ENCODE assay signal across 8 mouse cellular contexts in genomic region chr5:142401641-142402625, GRCm38 (mm10). TPM values are rescaled to one million over a fixed set of nuclear protein-coding genes. Genes with fewer than 3 reads are reported as not detected.
A peak's percentile ranks its signal among the peaks of the same experiment; 100 is the strongest.
DNase-seq lines count a peak whose midpoint lies in the region; ATAC-seq and TF ChIP-seq lines count a peak whose summit lies in the region.

No protein-coding gene starts in this region.

- peaks cover 30% of the 10 kb centered on the region for H3K79me3 ChIP-seq in C2C12 (ENCODE audit: low read depth)

- H3K4me2 ChIP-seq in heart, embryonic 11.5 days = peak overlapping the region; percentile 90
- H3K4me2 ChIP-seq in limb, embryonic 15.5 days = peak overlapping the region; percentile 79
- peak overlapping the region; percentile 70 for H3K4me2 ChIP-seq in myocyte (ENCODE audit: low read depth)

- no peaks in the 10 kb centered on the region for H3K9me3 ChIP-seq in heart, embryonic 11.5 days (replicated peaks; ENCODE audit: control insufficient read depth, low read length)
- no peaks in the 10 kb centered on the region for H3K9me3 ChIP-seq in limb, embryonic 15.5 days

- peak overlapping the region; percentile 74 for H3K27ac ChIP-seq in cerebellum, adult 2 months (ENCODE audit: insufficient read depth, low read length)
- peak overlapping the region; percentile 91 for H3K27ac ChIP-seq in heart, embryonic 11.5 days (ENCODE audit: low read depth, low read length)
- peak overlapping the region; percentile 90 for H3K27ac ChIP-seq in limb, embryonic 15.5 days

- peak; percentile 37; the same call in 1 of the 2 replicates for ATAC-seq in heart, embryonic 11.5 days (replicated peaks; ENCODE audit: insufficient number of reproducible peaks, low FRiP score, low TSS enrichment)
- ATAC-seq in limb, embryonic 15.5 days (ENCODE audit: insufficient number of reproducible peaks, low FRiP score, low TSS enrichment, low read depth) = peak; percentile 22; the same call in 1 of the 2 replicates

- H3K4me1 ChIP-seq in cerebellum, adult 2 months (ENCODE audit: control insufficient read depth, insufficient read depth, low read length) = peaks cover 21% of the 10 kb centered on the region
- H3K4me1 ChIP-seq in heart, embryonic 11.5 days (ENCODE audit: control insufficient read depth, insufficient read depth, low read length) = peaks cover 27% of the 10 kb centered on the region
- H3K4me1 ChIP-seq in limb, embryonic 15.5 days = peaks cover 47% of the 10 kb centered on the region

- H3K36me3 ChIP-seq in C2C12 (ENCODE audit: control insufficient read depth, insufficient read depth) (peaks cover 3% of the 10 kb centered on the region), myocyte (ENCODE audit: control insufficient read depth, insufficient read depth) (peaks cover 4% of the 10 kb centered on the region)
- H3K36me3 ChIP-seq in heart, embryonic 11.5 days (ENCODE audit: control insufficient read depth, insufficient read depth, low read length) = no peaks in the 10 kb centered on the region
- H3K36me3 ChIP-seq in limb, embryonic 15.5 days = peaks cover 9% of the 10 kb centered on the region; the same call in 1 of the 2 replicates

- peak overlapping the region; percentile 94 for H3K9ac ChIP-seq in heart, embryonic 11.5 days (ENCODE audit: low read depth, low read length)
- H3K9ac ChIP-seq in limb, embryonic 15.5 days = peak overlapping the region; percentile 100

- peak overlapping the region; percentile 74 for H3K4me3 ChIP-seq in cerebellum, adult 2 months (replicated peaks; ENCODE audit: insufficient read depth, low read depth, low read length)
- H3K4me3 ChIP-seq in C2C12 (ENCODE audit: insufficient read depth, poor library complexity, severe bottlenecking) (peak overlapping the region; percentile 69), myocyte (peak overlapping the region; percentile 77)
- H3K4me3 ChIP-seq in heart, embryonic 11.5 days (ENCODE audit: low read depth, low read length) = peak overlapping the region; percentile 98
- peak overlapping the region; percentile 99 for H3K4me3 ChIP-seq in limb, embryonic 15.5 days

- H3K79me2 ChIP-seq in C2C12 (ENCODE audit: control insufficient read depth, insufficient read depth) (peaks cover 55% of the 10 kb centered on the region), myocyte (ENCODE audit: control insufficient read depth, insufficient read depth) (peaks cover 37% of the 10 kb centered on the region)

- TF ChIP-seq POLR2A in cerebellum, adult 2 months (IDR thresholded peaks at IDR 0.05; ENCODE audit: borderline replicate concordance, insufficient read depth, low read length) = no peak
- no peak for TF ChIP-seq POLR2A in myocyte (IDR thresholded peaks at IDR 0.05; ENCODE audit: insufficient read length, low read depth)

- no peaks in the 10 kb centered on the region for H3K27me3 ChIP-seq in cerebellum, adult 2 months (ENCODE audit: control insufficient read depth, insufficient read depth, low read length)
- H3K27me3 ChIP-seq in C2C12 (ENCODE audit: control insufficient read depth, insufficient read depth, insufficient read length) (no peaks in the 10 kb centered on the region), myocyte (ENCODE audit: control insufficient read depth, insufficient read depth, insufficient read length) (no peaks in the 10 kb centered on the region)
- H3K27me3 ChIP-seq in heart, embryonic 11.5 days (ENCODE audit: control insufficient read depth, insufficient read depth, low read length) = no peaks in the 10 kb centered on the region
- H3K27me3 ChIP-seq in limb, embryonic 15.5 days = no peaks in the 10 kb centered on the region

- DNase-seq in cerebellum, adult 2 months = peak in 1 of 2 experiments; percentile 51
- no peak for DNase-seq in cerebellum, postnatal 25 days
- peak; percentile 33 for DNase-seq in c-Kit-positive CD71-positive TER-119-positive erythroid progenitor cells, embryonic 14.5 days (ENCODE audit: low spot score)
- DNase-seq in yolk sac, embryonic 10.5 days (ENCODE audit: low spot score) = peak; percentile 55

- H3ac ChIP-seq in C2C12 (ENCODE audit: control insufficient read depth, insufficient read length, low read depth) = peak overlapping the region; percentile 75
- H3ac ChIP-seq in myocyte (ENCODE audit: control insufficient read depth, insufficient read length) = peak overlapping the region; percentile 91

- no peak for TF ChIP-seq CTCF in cerebellum, adult 2 months (IDR thresholded peaks at IDR 0.05; ENCODE audit: borderline replicate concordance, insufficient read depth, low read depth, low read length)
- peak; percentile 15 for TF ChIP-seq CTCF in C2C12 (IDR thresholded peaks at IDR 0.05; ENCODE audit: control insufficient read depth, insufficient read depth, insufficient read length)

- under 1% methylated on average over 65 of the region's 67 CpGs for WGBS in cerebellum, adult 2 months
- WGBS in heart, embryonic 11.5 days (ENCODE audit: insufficient replicate concordance) = under 1% methylated on average over 54 of the region's 67 CpGs
- 1% methylated on average over 51 of the region's 67 CpGs for WGBS in limb, embryonic 15.5 days

TF ChIP-seq in C2C12, 6 proteins besides CTCF, POLR2A, EP300 and RAD21:
- TF ChIP-seq MYOG (IDR thresholded peaks at IDR 0.05; ENCODE audit: control insufficient read depth, extremely low read depth, insufficient read length) (no peak), FOSL1 (IDR thresholded peaks at IDR 0.05; ENCODE audit: insufficient read depth, low read length, poor library complexity, severe bottlenecking) (no peak), MYOD1 (IDR thresholded peaks at IDR 0.05; ENCODE audit: control insufficient read depth, insufficient read length, low read depth) (no peak), USF1 (IDR thresholded peaks at IDR 0.05; ENCODE audit: low read depth) (no peak)

TF ChIP-seq in myocyte, 11 proteins besides CTCF, POLR2A, EP300 and RAD21:
- peak in 1 of 3 experiments; percentile 30 for TF ChIP-seq MYOG (IDR thresholded peaks at IDR 0.05; ENCODE audit: control insufficient read depth in 1 of 3, insufficient read depth in 1 of 3, insufficient read length in 2 of 3, low read depth in 2 of 3)
- TF ChIP-seq TCF12 (IDR thresholded peaks at IDR 0.05; ENCODE audit: insufficient read depth, poor library complexity, severe bottlenecking) = no peak

RNA-seq across cellular contexts. Expression of gene Foxk1, which starts 0.6 kb away (rescaled TPM):
- 14.2 and 15.4 TPM in 2 replicates for polyA plus RNA-seq in cerebellum, adult 2 months (2012; rRNA removed)
- 8.2 TPM for polyA plus RNA-seq in C2C12 (2012; fragmentation: generic; extraction: Trizol)
- polyA plus RNA-seq in heart, embryonic 11.5 days (2014; fragmentation: Nextera tagmentation; extraction: Ambion mirVana) = 3.0 and 3.8 TPM in 2 replicates
- 4.4 and 5.3 TPM in 2 replicates for polyA plus RNA-seq in limb, embryonic 15.5 days (2015; fragmentation: Nextera tagmentation; extraction: Ambion mirVana)
- polyA plus RNA-seq in myocyte (2012; fragmentation: generic; extraction: Trizol) = 10.4 TPM

Comparison
In these comparisons a context has a peak if more than half of its experiments do, and no peak if none do; other contexts are left out.
1. DNase-seq: peak in c-Kit-positive CD71-positive TER-119-positive erythroid progenitor cells, embryonic 14.5 days (single experiment) and yolk sac, embryonic 10.5 days (single experiment); none in cerebellum, postnatal 25 days (0 of 2).
2. Peak in every context shown above with its lines, with median percentiles within 50 percentile points of each other: H3K27ac ChIP-seq, H3K4me3 ChIP-seq and H3K4me2 ChIP-seq.